10 mouse cellular contexts compared by ENCODE assay signal in the genomic region with DNA sequence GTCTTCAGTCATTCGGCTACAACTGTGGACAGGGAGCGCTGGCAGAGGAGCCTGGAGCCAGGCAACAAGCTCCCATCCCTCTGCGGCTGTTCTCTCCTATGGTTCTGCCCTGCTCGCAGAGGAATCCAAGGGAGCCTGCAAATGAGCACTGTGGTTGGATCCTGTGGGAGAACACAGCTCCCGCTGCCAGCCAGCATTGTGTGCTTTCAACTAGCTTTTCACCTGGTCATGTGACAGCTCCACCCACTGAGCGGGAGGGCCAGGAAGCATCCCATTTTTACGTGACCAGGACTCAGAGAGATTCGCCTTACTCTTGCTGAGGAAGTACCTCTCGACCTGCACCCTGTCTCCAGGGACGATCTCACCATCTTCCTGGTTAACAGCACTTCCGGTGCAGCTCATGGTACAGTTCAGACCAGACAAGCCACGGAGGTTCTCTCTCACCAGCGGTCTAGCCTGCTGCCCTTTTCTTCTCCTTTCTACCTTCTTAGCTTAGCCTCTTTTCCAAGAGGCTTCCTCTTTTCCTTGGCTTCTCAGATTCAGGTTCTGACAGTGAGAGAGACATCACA.
DNase-seq lines count a peak whose midpoint lies in the region; ATAC-seq and TF ChIP-seq lines count a peak whose summit lies in the region.
"Had no signal": no experiment of that assay in that cellular context is flagged by ENCODE, and none has a peak within 500 bp of the region (broad histone marks: within the 10 kb centered on the region; RNA-seq: fewer than 3 reads in every experiment).

No protein-coding gene starts in this region.

- peak; percentile 39 for DNase-seq in CD4-positive, CD25-positive, alpha-beta regulatory T cell, adult 2 months (ENCODE audit: low read depth, low spot score)
- DNase-seq in brain, adult 2 months (ENCODE audit: low read depth, low spot score), result peak; percentile 64
- no peak for DNase-seq in adipocyte (ENCODE audit: low spot score)
- no peak for DNase-seq in urinary bladder, postnatal 14 days (ENCODE audit: low spot score)
- DNase-seq in frontal cortex, postnatal 14 days (ENCODE audit: low spot score in 2 of 2), result no peak

- H3K4me3 ChIP-seq in intestine, embryonic 15.5 days (replicated peaks), result no peak overlapping the region
- no peak overlapping the region for H3K4me3 ChIP-seq in intestine, postnatal 0 days (ENCODE audit: low read depth, low read length)
- peak overlapping the region; percentile 44 for H3K4me3 ChIP-seq in liver, embryonic 12.5 days
- H3K4me3 ChIP-seq: midbrain, embryonic 12.5 days had no signal

- no peaks in the 10 kb centered on the region for H3K27me3 ChIP-seq in intestine, embryonic 15.5 days (replicated peaks)
- H3K27me3 ChIP-seq in intestine, postnatal 0 days (replicated peaks; ENCODE audit: control insufficient read depth, insufficient read depth, low read length), result no peaks in the 10 kb centered on the region
- 0 out of 2 replicates have a peak, but pooled peaks cover 3% of the 10 kb centered on the region for H3K27me3 ChIP-seq in liver, embryonic 12.5 days (replicated peaks)

- ATAC-seq in intestine, embryonic 15.5 days, result 0 out of 2 replicates have a peak, but pooled peaks have one; percentile 47
- ATAC-seq in intestine, postnatal 0 days, result no peak
- peak; percentile 60 for ATAC-seq in liver, embryonic 12.5 days

- no peaks in the 10 kb centered on the region for H3K36me3 ChIP-seq in intestine, embryonic 15.5 days
- no peaks in the 10 kb centered on the region for H3K36me3 ChIP-seq in intestine, postnatal 0 days (ENCODE audit: control insufficient read depth, insufficient read depth)
- H3K36me3 ChIP-seq in liver, embryonic 12.5 days, result no peaks in the 10 kb centered on the region
- H3K36me3 ChIP-seq: midbrain, embryonic 12.5 days had no signal

- no peak overlapping the region; the same call in 1 of the 2 replicates for H3K4me2 ChIP-seq in intestine, embryonic 15.5 days (replicated peaks)
- no peak overlapping the region; the same call in 1 of the 2 replicates for H3K4me2 ChIP-seq in intestine, postnatal 0 days (replicated peaks; ENCODE audit: low read depth)
- H3K4me2 ChIP-seq in liver, embryonic 12.5 days, result peak overlapping the region; percentile 56
- H3K4me2 ChIP-seq: midbrain, embryonic 12.5 days had no signal

- WGBS in intestine, embryonic 15.5 days, result 41% methylated on average over 13 of the region's 13 CpGs
- WGBS in intestine, postnatal 0 days, result 47% methylated on average over 13 of the region's 13 CpGs
- WGBS in liver, embryonic 12.5 days (ENCODE audit: insufficient replicate concordance), result 27% methylated on average over 13 of the region's 13 CpGs

- no peak for TF ChIP-seq CTCF in intestine, postnatal 0 days (IDR thresholded peaks at IDR 0.05; ENCODE audit: low read depth)

- H3K27ac ChIP-seq in intestine, embryonic 15.5 days, result no peak overlapping the region
- H3K27ac ChIP-seq in intestine, postnatal 0 days (ENCODE audit: low read depth, low read length), result no peak overlapping the region
- no peak overlapping the region for H3K27ac ChIP-seq in liver, embryonic 12.5 days
- H3K27ac ChIP-seq: kidney, postnatal 0 days; midbrain, embryonic 12.5 days had no signal

- H3K4me1 ChIP-seq in intestine, embryonic 15.5 days (replicated peaks), result 0 out of 2 replicates have a peak, but pooled peaks cover 7% of the 10 kb centered on the region
- H3K4me1 ChIP-seq in intestine, postnatal 0 days (replicated peaks; ENCODE audit: control insufficient read depth, insufficient read depth, low read length), result no peaks in the 10 kb centered on the region
- peaks cover 27% of the 10 kb centered on the region for H3K4me1 ChIP-seq in liver, embryonic 12.5 days
- H3K4me1 ChIP-seq: midbrain, embryonic 12.5 days had no signal

- no peaks in the 10 kb centered on the region for H3K9me3 ChIP-seq in intestine, embryonic 15.5 days
- no peaks in the 10 kb centered on the region for H3K9me3 ChIP-seq in intestine, postnatal 0 days (ENCODE audit: control insufficient read depth)
- H3K9me3 ChIP-seq in liver, embryonic 12.5 days (replicated peaks), result no peaks in the 10 kb centered on the region
- H3K9me3 ChIP-seq: midbrain, embryonic 12.5 days had no signal

- no peak overlapping the region for H3K9ac ChIP-seq in intestine, embryonic 15.5 days
- no peak overlapping the region for H3K9ac ChIP-seq in intestine, postnatal 0 days (ENCODE audit: low read depth, low read length)
- H3K9ac ChIP-seq in liver, embryonic 12.5 days, result peak overlapping the region; percentile 47; the same call in 1 of the 2 replicates
- H3K9ac ChIP-seq: midbrain, embryonic 12.5 days had no signal

Comparison
In these comparisons a context has a peak if more than half of its experiments do, and no peak if none do; other contexts are left out.
1. DNase-seq: peak in CD4-positive, CD25-positive, alpha-beta regulatory T cell, adult 2 months (single experiment) and brain, adult 2 months (single experiment); none in adipocyte (single experiment), urinary bladder, postnatal 14 days (single experiment) and frontal cortex, postnatal 14 days (0 of 2).